Mouse (Mus musculus): ENCODE measurements around the gene Bco2.

- TF ChIP-seq POLR2A (IDR thresholded peaks at IDR 0.05; ENCODE audit: extremely low read depth, insufficient read depth, low read length): no peak
- TF ChIP-seq CTCF (IDR thresholded peaks at IDR 0.05; ENCODE audit: extremely low read depth, insufficient read depth, low read length): no peak
Observed at GRCm38 (mm10) chr9:50493777-50494176, 61.2 kb downstream of the Bco2 start.
